Mouse (Mus musculus): ENCODE results near the gene Olfr173. TPM values are rescaled to one million over a fixed set of nuclear protein-coding genes. Genes with fewer than 3 reads are reported as not detected.

The Olfr173 gene
- not detected in 2 replicates for polyA plus RNA-seq (2012; ENCODE audit: insufficient read depth, insufficient read length, low replicate concordance, missing spikeins)

DNA sequence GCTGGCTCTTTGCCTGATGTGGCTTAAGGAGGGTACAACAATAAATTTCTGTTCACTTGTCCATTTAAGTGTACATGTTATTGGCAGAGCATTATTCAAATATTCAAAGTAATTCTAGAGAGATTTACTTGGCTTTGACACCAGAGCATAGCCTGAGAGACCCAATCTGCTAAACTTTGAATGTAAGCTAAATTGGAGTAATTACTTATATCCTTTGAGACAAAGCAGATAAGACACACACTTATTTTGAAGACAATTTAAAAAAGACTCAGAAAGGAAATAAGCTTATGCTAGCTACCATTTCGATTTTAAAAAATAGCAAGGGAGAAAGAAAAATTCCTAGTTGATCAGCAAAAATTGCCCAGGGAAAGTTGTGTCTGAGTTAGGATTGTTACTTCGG is at the start of gene Olfr173:
TSS of gene Olfr173 (minus strand) at position 101 of the 400 bp plus-strand sequence.
- Histone ChIP-seq H3K4me1 (ENCODE audit: control insufficient read depth, insufficient read depth, low read length) (no peaks in the 10 kb centered on the region), H3K4me3 (ENCODE audit: insufficient read depth, low read depth, low read length) (no peak within 1 kb of the TSS), H3K27ac (ENCODE audit: insufficient read depth, low read depth, low read length) (no peak within 1 kb of the TSS)
- no peak for TF ChIP-seq POLR2A (IDR thresholded peaks at IDR 0.05; ENCODE audit: insufficient read depth, low read depth, low read length)
- no peak for TF ChIP-seq CTCF (IDR thresholded peaks at IDR 0.05; ENCODE audit: insufficient read depth, low read depth, low read length)
- WGBS: 77% methylated on average over 2 of the region's 2 CpGs

- no peak within 1 kb of the TSS for H3K4me3 ChIP-seq (ENCODE audit: insufficient read depth, low read depth, low read length)
- WGBS: 94% methylated on average over 1 of the region's 1 CpGs
- TF ChIP-seq CTCF (IDR thresholded peaks at IDR 0.05; ENCODE audit: insufficient read depth, low read depth, low read length) (no peak), POLR2A (IDR thresholded peaks at IDR 0.05; ENCODE audit: insufficient read depth, low read depth, low read length) (no peak)
- no peaks in the 10 kb centered on the region for H3K4me1 ChIP-seq (ENCODE audit: control insufficient read depth, insufficient read depth, low read length)
- no peak within 1 kb of the TSS for H3K27ac ChIP-seq (ENCODE audit: insufficient read depth, low read depth, low read length)
Measured at GRCm38 (mm10) chr16:58826732-58827319, 26.8 kb upstream of the Olfr173 start, which contains the start of gene Olfr175-ps1. TSS of gene Olfr175-ps1 (minus strand) at chr16:58826782.

DNA sequence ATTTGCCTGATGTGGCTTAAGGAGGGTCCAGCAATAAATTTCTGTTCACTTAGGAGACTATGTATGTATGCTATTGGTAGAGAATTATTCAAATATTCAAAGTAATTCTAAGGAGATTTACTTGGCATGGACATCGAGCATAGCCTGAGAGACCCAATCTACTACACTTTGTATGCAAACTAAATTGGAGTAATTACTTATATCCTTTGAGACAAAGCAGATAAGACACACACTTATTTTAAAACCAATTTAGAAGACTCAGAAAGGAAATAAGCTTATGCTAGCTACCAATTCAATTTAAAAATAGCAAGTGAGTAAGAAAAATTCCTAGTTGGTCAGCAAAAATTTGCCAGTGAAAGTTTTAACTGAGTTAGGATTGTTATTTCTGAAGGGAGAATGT is 37.0 kb downstream of the Olfr173 start, which contains the start of gene Olfr172:
TSS of gene Olfr172 (minus strand) at position 101 of the 400 bp plus-strand sequence.
- H3K4me3 ChIP-seq (ENCODE audit: insufficient read depth, low read depth, low read length): no peak within 1 kb of the TSS
- 47% methylated on average over 1 of the region's 1 CpGs for WGBS
- H3K4me1 ChIP-seq (ENCODE audit: control insufficient read depth, insufficient read depth, low read length): no peaks in the 10 kb centered on the region
- TF ChIP-seq POLR2A (IDR thresholded peaks at IDR 0.05; ENCODE audit: insufficient read depth, low read depth, low read length) (no peak), CTCF (IDR thresholded peaks at IDR 0.05; ENCODE audit: insufficient read depth, low read depth, low read length) (no peak)
- H3K27ac ChIP-seq (ENCODE audit: insufficient read depth, low read depth, low read length): no peak within 1 kb of the TSS

GRCm38 (mm10) chr16:58756191-58756590 is 43.9 kb downstream of the Olfr173 start:
- H3K27ac ChIP-seq (ENCODE audit: insufficient read depth, low read depth, low read length): no peak overlapping the region
- TF ChIP-seq POLR2A (IDR thresholded peaks at IDR 0.05; ENCODE audit: insufficient read depth, low read depth, low read length) (no peak), CTCF (IDR thresholded peaks at IDR 0.05; ENCODE audit: insufficient read depth, low read depth, low read length) (no peak)
- H3K4me3 ChIP-seq (ENCODE audit: insufficient read depth, low read depth, low read length): no peak overlapping the region
- no peaks in the 10 kb centered on the region for H3K4me1 ChIP-seq (ENCODE audit: control insufficient read depth, insufficient read depth, low read length)

- Histone ChIP-seq H3K4me3 (ENCODE audit: insufficient read depth, low read depth, low read length) (no peak overlapping the region), H3K4me1 (ENCODE audit: control insufficient read depth, insufficient read depth, low read length) (no peaks in the 10 kb centered on the region), H3K27ac (ENCODE audit: insufficient read depth, low read depth, low read length) (no peak overlapping the region)
- 24% methylated on average over 1 of the region's 1 CpGs for WGBS
- no peak for TF ChIP-seq CTCF (IDR thresholded peaks at IDR 0.05; ENCODE audit: insufficient read depth, low read depth, low read length)
Measured at GRCm38 (mm10) chr16:58751314-58751713, 48.8 kb downstream of the Olfr173 start.

DNA sequence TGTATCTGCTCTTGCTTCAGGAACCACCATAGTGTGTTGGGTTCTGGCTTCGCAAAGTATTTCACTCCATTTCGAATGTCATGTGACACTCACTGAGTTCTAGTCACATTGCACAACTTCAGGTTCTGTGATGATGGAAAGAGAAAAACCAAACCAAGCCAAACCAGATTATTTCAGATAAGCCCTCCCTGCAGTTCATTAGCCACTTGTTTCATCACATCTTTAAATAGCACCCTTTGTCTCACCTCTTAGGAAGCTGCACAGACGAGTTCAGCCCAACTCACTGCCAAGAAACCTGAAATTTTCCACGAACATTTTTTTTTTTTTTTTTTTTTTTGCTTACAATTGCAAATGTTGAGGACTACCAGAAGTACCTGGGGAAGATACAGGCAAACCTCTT is 53.4 kb downstream of the Olfr173 start:
- Histone ChIP-seq H3K27ac (ENCODE audit: insufficient read depth, low read depth, low read length) (no peak overlapping the region), H3K4me3 (ENCODE audit: insufficient read depth, low read depth, low read length) (no peak overlapping the region), H3K4me1 (ENCODE audit: control insufficient read depth, insufficient read depth, low read length) (no peaks in the 10 kb centered on the region)
- TF ChIP-seq CTCF (IDR thresholded peaks at IDR 0.05; ENCODE audit: insufficient read depth, low read depth, low read length) (no peak), POLR2A (IDR thresholded peaks at IDR 0.05; ENCODE audit: insufficient read depth, low read depth, low read length) (no peak)
- 57% methylated on average over 4 of the region's 4 CpGs for WGBS

Other genes with a start within 250 kb of the Olfr173 start
- gene Gm813, start 183.3 kb downstream of the Olfr173 start, polyA plus RNA-seq (2012; ENCODE audit: insufficient read depth, insufficient read length, low replicate concordance, missing spikeins): not detected in 2 replicates
- gene E330017A01Rik, start 161.5 kb downstream of the Olfr173 start, polyA plus RNA-seq (2012; ENCODE audit: insufficient read depth, insufficient read length, low replicate concordance, missing spikeins): not detected in 2 replicates
- not detected in 2 replicates for gene Cpox, start 130.0 kb downstream of the Olfr173 start, polyA plus RNA-seq (2012; ENCODE audit: insufficient read depth, insufficient read length, low replicate concordance, missing spikeins)
- gene Gpr15, start 81.2 kb downstream of the Olfr173 start, polyA plus RNA-seq (2012; ENCODE audit: insufficient read depth, insufficient read length, low replicate concordance, missing spikeins): not detected in 2 replicates
- gene Cldnd1, start 72.4 kb downstream of the Olfr173 start, polyA plus RNA-seq (2012; ENCODE audit: insufficient read depth, insufficient read length, low replicate concordance, missing spikeins): not detected in 2 replicates
- gene Olfr172, start 37.1 kb downstream of the Olfr173 start, polyA plus RNA-seq (2012; ENCODE audit: insufficient read depth, insufficient read length, low replicate concordance, missing spikeins): not detected in 2 replicates
- not detected in 2 replicates for gene Olfr175-ps1, start 26.5 kb upstream of the Olfr173 start, polyA plus RNA-seq (2012; ENCODE audit: insufficient read depth, insufficient read length, low replicate concordance, missing spikeins)
- not detected in 2 replicates for gene Olfr177, start 74.5 kb upstream of the Olfr173 start, polyA plus RNA-seq (2012; ENCODE audit: insufficient read depth, insufficient read length, low replicate concordance, missing spikeins)
- gene Olfr178, start 91.8 kb upstream of the Olfr173 start, polyA plus RNA-seq (2012; ENCODE audit: insufficient read depth, insufficient read length, low replicate concordance, missing spikeins): not detected in 2 replicates
- gene Olfr181, start 128.5 kb upstream of the Olfr173 start, polyA plus RNA-seq (2012; ENCODE audit: insufficient read depth, insufficient read length, low replicate concordance, missing spikeins): not detected in 2 replicates
- not detected in 2 replicates for gene Olfr180, start 129.1 kb upstream of the Olfr173 start, polyA plus RNA-seq (2012; ENCODE audit: insufficient read depth, insufficient read length, low replicate concordance, missing spikeins)
- gene Olfr183, start 195.1 kb upstream of the Olfr173 start, polyA plus RNA-seq (2012; ENCODE audit: insufficient read depth, insufficient read length, low replicate concordance, missing spikeins): not detected in 2 replicates
- not detected in 2 replicates for gene Olfr186, start 230.0 kb upstream of the Olfr173 start, polyA plus RNA-seq (2012; ENCODE audit: insufficient read depth, insufficient read length, low replicate concordance, missing spikeins)
- not detected in 2 replicates for gene Olfr187, start 239.5 kb upstream of the Olfr173 start, polyA plus RNA-seq (2012; ENCODE audit: insufficient read depth, insufficient read length, low replicate concordance, missing spikeins)

All from olfactory bulb, adult 2 months (tissue).